Mouse (Mus musculus) MEL (cell line): ENCODE measurements at regions not wholly inside any gene's neighbourhood (a gene's known extent, or its start where the extent isn't known, plus 50 kb on each side); places are given as distances from the start of the nearest gene placed in this dataset.

ENCODE experiments used
- CHD1 ChIP-seq: IDR thresholded peaks from 2 replicates; pipeline ENCODE4 v1.6.1; 2012; ENCODE audit warnings: low read depth, mild to moderate bottlenecking, inconsistent platforms, low read length, improper control_type of control experiment
- CTCF ChIP-seq, 3 experiments: IDR thresholded peaks in 2 of 3; conservative IDR thresholded peaks in 1 of 3; 2 replicates each; pipeline ENCODE4 v1.5.1; 2011 to 2012; ENCODE audit warnings: low read length in 3 of 3, low read depth in 2 of 3, mild to moderate bottlenecking in 2 of 3, improper control_type of control experiment in 1 of 3, inconsistent platforms in 1 of 3, mixed read lengths in 1 of 3, moderate library complexity in 1 of 3; ENCODE audit not compliant: control insufficient read depth in 1 of 3, insufficient read depth in 1 of 3, poor library complexity in 1 of 3, severe bottlenecking in 1 of 3
- EP300 ChIP-seq, 2 experiments: IDR thresholded peaks; 2 replicates each; pipeline ENCODE4 v1.6.1; 2011; ENCODE audit warnings: improper control_type of control experiment in 2 of 2, low read length in 2 of 2, low read depth in 1 of 2, mild to moderate bottlenecking in 1 of 2
- HCFC1 ChIP-seq: IDR thresholded peaks from 2 replicates; pipeline ENCODE4 v1.6.1; 2012; ENCODE audit warnings: low read depth, mild to moderate bottlenecking, inconsistent platforms, low read length, improper control_type of control experiment, moderate library complexity
- MAFK ChIP-seq: IDR thresholded peaks from 2 replicates; pipeline ENCODE4 v1.6.1; 2011; ENCODE audit warnings: low read depth, mild to moderate bottlenecking, low read length, improper control_type of control experiment, borderline replicate concordance
- MAZ ChIP-seq: IDR thresholded peaks from 2 replicates; pipeline ENCODE4 v1.6.1; 2012; ENCODE audit warnings: low read depth, mild to moderate bottlenecking, inconsistent platforms, low read length, improper control_type of control experiment
- SMC3 ChIP-seq: IDR thresholded peaks from 2 replicates; pipeline ENCODE4 v1.6.1; 2011; ENCODE audit warnings: low read depth, low read length, improper control_type of control experiment

DNA sequence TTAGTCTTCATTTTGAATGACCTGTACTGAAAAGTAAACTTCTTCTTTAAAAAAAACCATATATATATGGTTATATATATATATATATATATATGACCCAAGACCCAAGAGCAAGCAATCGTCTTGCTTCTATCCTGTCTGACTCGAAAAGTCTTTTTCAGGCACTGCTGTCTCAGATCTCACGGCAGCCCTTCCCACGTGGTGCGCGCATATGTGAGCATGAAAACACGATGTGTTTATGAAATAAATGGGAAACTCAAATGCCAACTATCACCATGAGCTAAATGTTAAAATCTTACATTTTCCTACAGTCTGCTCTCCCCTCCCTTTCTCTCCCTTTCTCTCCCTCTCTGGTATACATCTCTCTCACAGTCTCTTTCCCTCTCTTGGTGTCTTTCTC, 1625.4 kb upstream of the Gm6569 start:
- TF ChIP-seq SMC3 (no peak), MAZ (no peak), EP300 (IDR thresholded peaks at IDR 0.05; ENCODE audit: low read depth in 1 of 2, low read length in 2 of 2) (no peak), MAFK (no peak), HCFC1 (no peak), CTCF (IDR thresholded peaks at IDR 0.05 in 2 of 3, conservative IDR thresholded peaks at IDR 0.05 in 1 of 3; ENCODE audit: control insufficient read depth in 1 of 3, insufficient read depth in 1 of 3, low read depth in 2 of 3, low read length in 3 of 3, poor library complexity in 1 of 3, severe bottlenecking in 1 of 3) (no peak), CHD1 (no peak)
